Mouse (Mus musculus): ENCODE data around the gene Colgalt1. TPM values are rescaled to one million over a fixed set of nuclear protein-coding genes. Genes with fewer than 3 reads are reported as not detected.
A peak's percentile ranks its signal among the peaks of the same experiment; 100 is the strongest.

Gene Colgalt1
- polyA plus RNA-seq, 1 experiment from 2014 or later: 41.8 TPM

DNA sequence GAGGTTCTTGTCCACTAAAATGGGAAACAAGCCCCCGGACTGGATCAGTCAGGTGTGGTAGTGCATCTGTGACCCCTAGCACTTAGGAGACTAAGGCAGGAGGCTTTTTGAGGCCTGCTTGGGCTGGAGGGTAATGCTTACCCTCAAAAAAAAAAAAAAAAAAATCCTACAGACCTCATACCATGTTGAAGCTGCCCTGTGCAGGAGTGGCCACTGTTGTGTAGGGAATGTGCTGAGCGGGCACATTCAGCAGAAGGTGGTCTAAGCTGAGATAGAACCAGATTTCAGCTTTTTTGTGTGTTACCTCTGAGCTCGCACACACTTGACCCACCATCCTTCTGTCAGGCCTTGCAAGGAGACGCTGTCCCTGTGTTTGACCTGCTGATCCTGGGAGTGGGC, 16.5 kb upstream of the Colgalt1 start:
- Histone ChIP-seq H3K27ac (ENCODE audit: low read depth, low read length) (no peak overlapping the region), H3K4me1 (replicated peaks; ENCODE audit: control insufficient read depth, insufficient read depth, low read length) (peaks cover 9% of the 10 kb centered on the region), H3K27me3 (ENCODE audit: control insufficient read depth, insufficient read depth, low read length) (no peaks in the 10 kb centered on the region; the same call in 1 of the 2 replicates), H3K4me3 (ENCODE audit: low read depth, low read length) (no peak overlapping the region), H3K36me3 (ENCODE audit: control insufficient read depth, insufficient read depth, low read length) (no peaks in the 10 kb centered on the region), H3K4me2 (ENCODE audit: low read depth, low read length, severe bottlenecking) (no peak overlapping the region), H3K9ac (ENCODE audit: low read length) (no peak overlapping the region), H3K9me3 (ENCODE audit: control insufficient read depth, low read length) (no peaks in the 10 kb centered on the region)
- no peak for DNase-seq (ENCODE audit: low spot score)
- 91% methylated on average over 4 of the region's 4 CpGs for WGBS
- ATAC-seq (replicated peaks; ENCODE audit: low FRiP score): no peak

DNA sequence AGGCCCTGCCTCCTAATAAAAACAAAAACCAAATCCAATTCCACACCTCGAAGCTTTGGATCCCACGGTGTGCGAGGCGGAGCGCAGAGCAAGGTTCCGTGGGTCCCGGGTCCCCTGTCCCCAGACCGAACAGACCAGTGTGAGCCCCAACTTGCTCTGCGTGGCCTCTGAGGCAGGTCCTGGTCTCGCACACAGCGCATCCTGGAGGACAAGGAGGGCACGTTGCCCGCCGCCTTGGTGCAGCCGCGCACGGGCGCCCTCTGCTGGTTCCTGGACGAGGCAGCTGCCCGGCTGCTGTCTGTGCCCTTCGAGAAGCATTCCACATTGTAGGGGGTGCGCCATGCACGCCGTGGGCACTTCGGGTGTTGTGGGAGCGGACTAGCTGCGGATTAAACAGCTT, 14.9 kb upstream of the Colgalt1 start:
- Histone ChIP-seq H3K36me3 (ENCODE audit: control insufficient read depth, insufficient read depth, low read length) (no peaks in the 10 kb centered on the region), H3K4me3 (ENCODE audit: low read depth, low read length) (no peak overlapping the region), H3K4me1 (replicated peaks; ENCODE audit: control insufficient read depth, insufficient read depth, low read length) (peaks cover 9% of the 10 kb centered on the region), H3K27ac (ENCODE audit: low read depth, low read length) (no peak overlapping the region), H3K4me2 (ENCODE audit: low read depth, low read length, severe bottlenecking) (no peak overlapping the region), H3K9ac (ENCODE audit: low read length) (no peak overlapping the region), H3K27me3 (ENCODE audit: control insufficient read depth, insufficient read depth, low read length) (peaks cover 2% of the 10 kb centered on the region; the same call in 1 of the 2 replicates), H3K9me3 (ENCODE audit: control insufficient read depth, low read length) (no peaks in the 10 kb centered on the region)
- DNase-seq (ENCODE audit: low spot score) (peak; percentile 94), ATAC-seq (replicated peaks; ENCODE audit: low FRiP score) (peak; percentile 38)
- WGBS: 9% methylated on average over 27 of the region's 27 CpGs

DNA sequence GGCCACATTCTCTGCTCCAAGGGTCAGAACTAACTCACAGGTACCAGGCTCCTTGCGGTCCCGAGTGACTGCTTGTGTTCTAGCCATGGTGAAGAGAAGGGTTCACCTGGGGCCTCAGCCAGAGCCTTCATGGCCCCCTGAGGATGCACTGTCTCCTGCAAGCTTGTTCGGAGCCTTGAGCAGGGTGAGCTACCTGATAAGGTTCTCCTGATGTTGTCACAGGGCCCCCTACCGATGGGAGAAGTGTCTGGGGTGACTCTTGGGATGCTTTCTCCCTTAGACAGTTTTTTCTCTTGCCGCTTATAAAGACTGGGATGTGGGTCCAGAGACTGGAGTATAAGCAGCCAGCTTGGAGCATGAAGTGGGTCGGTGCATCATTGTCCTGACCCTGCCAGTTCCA, 14.4 kb upstream of the Colgalt1 start:
- Histone ChIP-seq H3K27me3 (ENCODE audit: control insufficient read depth, insufficient read depth, low read length) (peaks cover 4% of the 10 kb centered on the region), H3K27ac (ENCODE audit: low read depth, low read length) (no peak overlapping the region), H3K36me3 (ENCODE audit: control insufficient read depth, insufficient read depth, low read length) (no peaks in the 10 kb centered on the region), H3K4me2 (ENCODE audit: low read depth, low read length, severe bottlenecking) (no peak overlapping the region), H3K9me3 (ENCODE audit: control insufficient read depth, low read length) (no peaks in the 10 kb centered on the region), H3K9ac (ENCODE audit: low read length) (no peak overlapping the region), H3K4me3 (ENCODE audit: low read depth, low read length) (no peak overlapping the region), H3K4me1 (replicated peaks; ENCODE audit: control insufficient read depth, insufficient read depth, low read length) (peaks cover 5% of the 10 kb centered on the region)
- 55% methylated on average over 6 of the region's 6 CpGs for WGBS
- ATAC-seq (replicated peaks; ENCODE audit: low FRiP score) (no peak), DNase-seq (ENCODE audit: low spot score) (no peak)

DNA sequence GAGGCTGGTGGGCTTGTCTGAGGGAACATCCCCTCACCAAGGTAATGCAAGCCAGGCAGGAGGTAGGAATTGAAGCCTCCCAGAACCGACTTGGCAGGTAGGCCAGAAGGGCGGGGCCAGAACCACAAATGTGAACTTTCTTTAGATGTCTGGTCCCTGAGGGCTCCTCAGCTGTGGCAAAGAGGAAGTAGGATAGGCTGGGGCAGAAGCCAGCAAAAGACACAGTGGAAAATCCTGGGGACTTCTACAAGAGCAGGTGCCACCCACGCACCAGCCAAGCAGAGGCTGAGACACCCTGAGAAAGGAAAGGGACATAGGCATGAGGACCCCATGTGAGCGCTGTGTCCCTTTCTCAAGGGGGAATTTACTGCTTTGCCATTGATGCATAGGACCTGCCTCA, 14.0 kb upstream of the Colgalt1 start:
- H3K27ac ChIP-seq (ENCODE audit: low read depth, low read length): no peak overlapping the region
- H3K27me3 ChIP-seq (ENCODE audit: control insufficient read depth, insufficient read depth, low read length): peaks cover 8% of the 10 kb centered on the region
- peaks cover 5% of the 10 kb centered on the region for H3K4me1 ChIP-seq (replicated peaks; ENCODE audit: control insufficient read depth, insufficient read depth, low read length)
- DNase-seq (ENCODE audit: low spot score): no peak
- no peaks in the 10 kb centered on the region for H3K9me3 ChIP-seq (ENCODE audit: control insufficient read depth, low read length)
- no peak overlapping the region for H3K4me3 ChIP-seq (ENCODE audit: low read depth, low read length)
- H3K9ac ChIP-seq (ENCODE audit: low read length): no peak overlapping the region
- no peak overlapping the region for H3K4me2 ChIP-seq (ENCODE audit: low read depth, low read length, severe bottlenecking)
- no peak for ATAC-seq (replicated peaks; ENCODE audit: low FRiP score)
- no peaks in the 10 kb centered on the region for H3K36me3 ChIP-seq (ENCODE audit: control insufficient read depth, insufficient read depth, low read length)
- 81% methylated on average over 4 of the region's 4 CpGs for WGBS

DNA sequence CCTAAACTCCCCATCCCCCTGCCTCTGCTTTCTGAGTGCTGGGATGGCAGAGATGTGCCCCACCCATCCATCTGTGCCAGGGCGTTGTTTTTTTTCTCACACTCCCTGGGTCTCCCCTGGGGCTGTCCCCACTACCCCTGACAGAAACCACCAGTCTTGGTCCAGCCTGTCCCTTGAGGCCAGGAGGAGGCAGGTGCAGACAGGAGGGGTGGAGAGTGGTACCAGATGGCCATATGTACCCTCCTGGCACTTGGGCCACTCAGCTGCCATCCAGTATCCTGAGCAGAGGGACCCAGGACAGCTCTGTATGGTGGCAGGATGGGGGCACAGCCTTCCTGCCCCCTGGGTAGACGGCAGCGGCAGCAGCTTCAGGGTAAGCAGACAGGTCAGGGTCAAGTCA, 13.3 kb upstream of the Colgalt1 start, which contains the start of gene Fam129c:
Gene Fam129c, plus strand, starts transcription at position 198 of the 400 bp plus-strand sequence.
- H3K36me3 ChIP-seq (ENCODE audit: control insufficient read depth, insufficient read depth, low read length): no peaks in the 10 kb centered on the region
- H3K4me2 ChIP-seq (ENCODE audit: low read depth, low read length, severe bottlenecking): no peak within 1 kb of the TSS
- DNase-seq (ENCODE audit: low spot score) (no peak), ATAC-seq (replicated peaks; ENCODE audit: low FRiP score) (no peak)
- H3K4me1 ChIP-seq (replicated peaks; ENCODE audit: control insufficient read depth, insufficient read depth, low read length): peaks cover 7% of the 10 kb centered on the region
- 94% methylated on average over 3 of the region's 3 CpGs for WGBS
- H3K9me3 ChIP-seq (ENCODE audit: control insufficient read depth, low read length): no peaks in the 10 kb centered on the region
- H3K4me3 ChIP-seq (ENCODE audit: low read depth, low read length): no peak within 1 kb of the TSS
- H3K27ac ChIP-seq (ENCODE audit: low read depth, low read length): no peak within 1 kb of the TSS
- peaks cover 14% of the 10 kb centered on the region for H3K27me3 ChIP-seq (ENCODE audit: control insufficient read depth, insufficient read depth, low read length)
- no peak within 1 kb of the TSS for H3K9ac ChIP-seq (ENCODE audit: low read length)

DNA sequence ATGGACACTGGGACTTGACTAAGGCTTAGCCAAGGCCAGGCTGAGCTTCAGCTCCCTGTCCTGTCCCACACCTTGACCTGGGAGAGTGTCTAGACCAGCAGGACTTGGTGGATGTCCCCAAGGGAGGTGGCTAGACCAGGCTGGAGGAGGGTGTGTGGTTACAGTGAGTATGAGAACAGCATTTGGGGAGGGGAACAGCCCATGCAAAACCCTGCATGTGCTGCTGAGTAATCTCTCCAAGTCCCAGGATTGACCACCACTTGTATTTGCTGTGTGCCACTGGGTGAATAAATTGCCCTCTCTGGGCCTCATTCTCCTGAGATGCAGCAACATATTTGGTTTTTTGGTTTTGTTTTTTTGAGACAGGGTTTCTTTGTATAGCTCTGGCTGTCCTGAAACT, 12.4 kb upstream of the Colgalt1 start:
- Histone ChIP-seq H3K4me1 (replicated peaks; ENCODE audit: control insufficient read depth, insufficient read depth, low read length) (peaks cover 6% of the 10 kb centered on the region), H3K27ac (ENCODE audit: low read depth, low read length) (no peak overlapping the region), H3K4me2 (ENCODE audit: low read depth, low read length, severe bottlenecking) (no peak overlapping the region), H3K27me3 (ENCODE audit: control insufficient read depth, insufficient read depth, low read length) (peaks cover 22% of the 10 kb centered on the region), H3K36me3 (ENCODE audit: control insufficient read depth, insufficient read depth, low read length) (no peaks in the 10 kb centered on the region), H3K9ac (ENCODE audit: low read length) (no peak overlapping the region), H3K4me3 (ENCODE audit: low read depth, low read length) (no peak overlapping the region), H3K9me3 (ENCODE audit: control insufficient read depth, low read length) (no peaks in the 10 kb centered on the region)
- ATAC-seq (replicated peaks; ENCODE audit: low FRiP score): no peak
- no peak for DNase-seq (ENCODE audit: low spot score)

DNA sequence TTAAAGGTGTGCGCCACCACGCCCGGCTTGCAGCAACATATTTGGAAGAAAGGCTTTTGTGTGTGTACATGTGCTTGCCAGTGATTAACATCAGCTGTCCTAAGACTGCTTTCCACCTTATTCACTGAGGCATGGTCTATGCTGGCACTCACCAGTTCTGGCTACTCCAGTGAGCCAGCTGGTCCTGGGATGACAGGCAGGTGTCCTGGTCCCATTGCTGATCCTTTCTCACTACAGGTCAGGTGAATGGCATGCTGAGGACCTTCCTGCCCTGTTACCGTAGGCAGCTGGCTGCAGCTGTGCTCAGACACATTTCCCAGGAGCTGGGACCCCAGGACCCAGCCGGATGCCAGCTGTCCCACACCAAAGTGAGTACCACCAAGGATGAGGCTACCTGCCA, 12.0 kb upstream of the Colgalt1 start:
- DNase-seq (ENCODE audit: low spot score) (no peak), ATAC-seq (replicated peaks; ENCODE audit: low FRiP score) (no peak)
- Histone ChIP-seq H3K4me2 (ENCODE audit: low read depth, low read length, severe bottlenecking) (no peak overlapping the region), H3K4me3 (ENCODE audit: low read depth, low read length) (no peak overlapping the region), H3K36me3 (ENCODE audit: control insufficient read depth, insufficient read depth, low read length) (no peaks in the 10 kb centered on the region), H3K4me1 (replicated peaks; ENCODE audit: control insufficient read depth, insufficient read depth, low read length) (peaks cover 6% of the 10 kb centered on the region), H3K9me3 (ENCODE audit: control insufficient read depth, low read length) (no peaks in the 10 kb centered on the region), H3K27ac (ENCODE audit: low read depth, low read length) (no peak overlapping the region), H3K27me3 (ENCODE audit: control insufficient read depth, insufficient read depth, low read length) (peaks cover 22% of the 10 kb centered on the region), H3K9ac (ENCODE audit: low read length) (no peak overlapping the region)
- 96% methylated on average over 5 of the region's 5 CpGs for WGBS

DNA sequence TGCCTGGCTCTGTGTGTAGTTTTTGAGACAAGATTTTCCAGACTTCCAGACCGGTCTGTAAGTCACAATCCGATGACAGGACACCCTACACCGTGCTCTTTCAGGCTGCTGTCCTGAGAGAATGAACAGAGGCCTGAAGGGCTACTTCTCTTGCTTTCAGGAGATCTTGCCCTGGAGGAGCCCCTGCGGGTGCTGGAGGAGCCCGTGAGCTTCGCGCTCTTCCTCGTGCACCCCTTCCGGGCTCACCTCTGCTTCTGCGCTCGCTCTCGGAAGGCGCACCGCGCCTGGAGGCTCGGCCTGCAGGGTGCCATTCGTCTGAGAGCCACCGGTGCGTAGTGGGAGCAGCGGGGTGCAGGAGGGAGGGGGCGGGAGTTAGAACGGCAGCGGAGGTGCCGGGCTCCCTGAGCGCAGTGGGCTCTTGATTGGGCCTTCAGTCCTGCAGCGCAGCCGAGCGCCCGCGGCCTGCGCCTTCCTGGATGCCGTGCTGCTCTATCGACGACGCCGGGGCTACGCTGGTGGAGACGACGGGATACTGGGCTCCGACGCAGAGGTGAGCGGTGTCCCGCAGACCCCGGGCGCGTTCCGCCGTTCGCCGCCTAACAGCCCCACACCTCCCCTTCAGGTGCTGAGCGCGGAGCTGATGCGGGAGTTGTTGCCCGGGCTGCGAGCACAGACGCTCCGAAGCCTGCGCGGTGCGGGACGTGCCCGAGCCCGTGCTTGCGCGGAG, 8.7 kb upstream of the Colgalt1 start:
- Histone ChIP-seq H3K27me3 (ENCODE audit: control insufficient read depth, insufficient read depth, low read length) (peaks cover 24% of the 10 kb centered on the region), H3K27ac (ENCODE audit: low read depth, low read length) (no peak overlapping the region), H3K36me3 (ENCODE audit: control insufficient read depth, insufficient read depth, low read length) (no peaks in the 10 kb centered on the region), H3K4me3 (ENCODE audit: low read depth, low read length) (peak overlapping the region; percentile 21), H3K4me2 (ENCODE audit: low read depth, low read length, severe bottlenecking) (peak overlapping the region; percentile 45), H3K9ac (ENCODE audit: low read length) (peak overlapping the region; percentile 16; the same call in 1 of the 2 replicates), H3K9me3 (ENCODE audit: control insufficient read depth, low read length) (no peaks in the 10 kb centered on the region), H3K4me1 (replicated peaks; ENCODE audit: control insufficient read depth, insufficient read depth, low read length) (peaks cover 6% of the 10 kb centered on the region)
- WGBS: 4% methylated on average over 65 of the region's 65 CpGs
- ATAC-seq (replicated peaks; ENCODE audit: low FRiP score) (peak; percentile 37), DNase-seq (ENCODE audit: low spot score) (peak; percentile 60)

Measured in forebrain, embryonic 11.5 days (tissue).